Mouse (Mus musculus) erythroid progenitor cell, adult 5-6 weeks (primary cell): ENCODE data around the gene Otop1. TPM values are rescaled to one million over a fixed set of nuclear protein-coding genes. Genes with fewer than 3 reads are reported as not detected.
A peak's percentile ranks its signal among the peaks of the same experiment; 100 is the strongest.

Experiments
- ATAC-seq: replicated peaks from 2 replicates; pipeline ENCODE4 v1.8.0; 2016; ENCODE audit warnings: moderate number of reproducible peaks, mild to moderate bottlenecking, moderate TSS enrichment, inconsistent platforms; ENCODE audit not compliant: poor library complexity, low FRiP score, severe bottlenecking
- total RNA-seq, 2 experiments: library from RNA; stranded (forward) in 1 of 2; stranded (reverse) in 1 of 2; fragments of 150-400 nt in 1 of 2; fragments of 186-747, 209-891 nt in 1 of 2; gene quantifications; 2 replicates each; pipeline versions ENCODE4 v1.2.3 to v1.2.4; 2015 to 2017; ENCODE audit warnings: low replicate concordance in 2 of 2

Otop1 gene
- total RNA-seq (2015; ENCODE audit: low replicate concordance) (not detected in 2 replicates), total RNA-seq (2017; ENCODE audit: low replicate concordance) (not detected in 2 replicates)

DNA sequence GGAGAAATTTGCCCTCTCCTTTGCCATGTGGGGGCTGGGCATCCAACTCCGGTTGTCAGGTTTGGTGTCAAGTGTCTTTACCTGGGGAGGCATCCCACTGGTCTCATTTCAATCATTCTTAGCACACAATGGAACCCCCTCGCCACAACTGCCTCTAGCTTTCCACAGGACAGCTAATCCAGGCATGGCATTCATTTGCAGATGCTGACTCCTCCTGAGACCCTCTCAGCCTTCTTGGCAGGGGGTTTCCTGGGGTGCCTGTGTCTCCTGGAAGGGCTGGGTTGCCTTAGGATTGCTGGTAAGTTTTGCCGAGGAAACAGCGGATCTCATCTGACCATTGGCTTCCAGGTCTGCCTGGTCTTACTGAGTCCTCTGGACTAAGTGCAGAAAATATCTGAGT, at the start of gene Otop1:
Gene Otop1, plus strand, starts transcription at position 202 of the 400 bp plus-strand sequence.
- ATAC-seq, result no peak

DNA sequence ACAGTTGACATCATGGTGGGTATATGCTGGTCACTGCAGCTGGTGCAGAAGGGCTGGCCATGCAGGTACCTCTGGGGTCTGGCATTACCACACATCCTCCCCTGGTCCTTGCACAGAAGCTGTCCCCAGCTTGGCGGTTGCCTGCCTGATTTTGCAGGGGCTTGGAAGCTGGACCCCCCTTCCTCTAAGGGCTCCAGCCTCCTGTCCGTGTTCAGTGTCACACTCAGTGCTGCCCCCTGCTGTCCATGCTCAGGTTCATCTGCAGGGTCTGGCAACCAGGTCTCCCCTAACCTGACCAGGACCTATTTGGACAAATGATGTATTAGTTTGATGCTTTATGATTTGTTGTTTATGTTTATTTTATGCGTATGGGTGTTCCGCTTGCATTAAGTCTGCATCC, 40.4 kb upstream of the Otop1 start:
- ATAC-seq, result peak; percentile 60; the same call in 1 of the 2 replicates

DNA sequence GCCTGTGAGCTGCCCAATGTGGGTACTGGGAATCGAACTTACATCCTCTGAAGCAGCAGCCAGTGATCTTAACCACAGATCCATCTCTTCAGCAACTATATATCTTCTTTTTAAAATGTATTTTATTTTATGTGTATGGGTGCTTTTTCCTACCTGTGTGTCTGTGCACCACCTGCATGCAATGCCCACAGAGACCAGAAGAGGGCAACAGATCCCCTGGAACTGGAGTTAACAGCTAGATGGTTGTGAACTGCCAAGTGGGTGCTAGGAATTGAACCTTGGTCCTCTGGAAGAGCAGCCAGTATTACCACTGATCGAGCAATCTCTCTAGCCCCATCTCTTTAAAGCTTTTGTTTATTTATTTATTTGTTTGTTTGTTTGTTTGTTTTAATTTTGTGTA, 39.1 kb upstream of the Otop1 start:
- ATAC-seq, result no peak

DNA sequence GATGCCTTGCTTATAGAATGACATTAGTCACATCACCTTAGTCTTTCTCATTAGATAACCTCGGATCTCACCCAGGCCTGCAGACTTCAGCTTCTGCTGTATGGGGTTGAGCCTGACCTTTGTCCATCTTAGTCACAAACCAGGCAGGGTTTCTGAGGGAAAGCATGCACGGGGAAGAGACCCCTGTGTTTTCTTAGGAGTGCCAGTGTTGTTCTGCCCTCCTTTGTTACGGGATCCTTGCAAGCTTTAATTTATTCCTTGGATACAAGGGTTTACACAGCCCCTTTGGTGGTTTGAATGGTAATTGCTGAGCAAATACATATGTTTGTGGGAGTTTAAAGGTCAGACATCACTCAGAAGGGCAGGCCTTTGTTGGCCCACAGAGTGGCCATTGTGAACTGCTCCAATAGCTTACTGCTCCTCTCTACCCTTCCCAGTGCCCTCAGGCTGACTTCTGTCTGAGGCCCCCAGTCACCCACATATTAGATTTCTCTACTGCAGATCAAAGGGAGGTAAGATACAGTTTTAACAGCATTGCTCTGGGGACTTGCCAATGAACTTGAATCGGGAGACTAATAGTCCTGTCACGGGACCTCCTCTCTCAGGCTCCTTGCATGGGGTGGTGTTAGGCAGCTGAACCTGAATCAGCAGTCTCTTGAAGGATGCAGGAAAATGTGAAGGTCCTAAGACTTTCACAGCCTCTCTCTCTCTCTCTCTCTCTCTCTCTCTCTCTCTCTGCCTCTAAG, 34.9 kb upstream of the Otop1 start:
- no peak for ATAC-seq

DNA sequence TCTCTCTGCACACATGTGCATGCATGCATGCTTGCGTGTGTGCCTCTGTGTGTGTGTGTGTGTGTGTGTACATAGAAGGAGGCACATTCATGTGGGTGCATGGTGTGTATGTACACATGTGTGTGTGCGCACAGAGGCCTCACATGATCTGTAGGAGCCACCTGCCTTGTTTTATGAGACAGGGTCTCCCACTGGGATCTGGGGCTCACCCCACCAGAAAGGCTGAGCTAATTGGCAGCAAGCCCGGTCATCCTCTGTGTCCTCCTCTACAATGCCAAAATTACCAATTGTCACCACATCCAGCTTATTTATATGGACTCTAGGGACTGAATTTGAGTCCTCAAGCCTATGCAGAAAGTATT, 34.3 kb upstream of the Otop1 start:
- no peak for ATAC-seq

DNA sequence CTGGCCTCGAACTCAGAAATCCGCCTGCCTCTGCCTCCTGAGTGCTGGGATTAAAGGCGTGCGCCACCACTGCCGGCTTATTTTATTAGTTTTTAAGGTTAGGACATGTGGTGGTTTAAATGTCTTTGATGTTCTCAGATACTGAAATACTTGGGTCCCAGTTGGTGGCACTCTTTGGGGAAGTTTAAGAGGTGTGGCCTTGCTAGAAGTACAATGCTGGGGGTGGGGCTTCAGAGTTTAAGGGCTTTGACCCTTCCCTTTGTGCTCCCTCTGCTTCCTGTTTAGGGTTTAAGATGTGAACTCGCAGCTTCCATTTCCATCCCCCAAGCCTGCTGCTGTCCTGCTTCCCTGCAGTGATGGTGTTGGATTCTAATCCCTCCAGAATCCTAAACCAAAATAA, 33.8 kb upstream of the Otop1 start:
- ATAC-seq, result no peak

DNA sequence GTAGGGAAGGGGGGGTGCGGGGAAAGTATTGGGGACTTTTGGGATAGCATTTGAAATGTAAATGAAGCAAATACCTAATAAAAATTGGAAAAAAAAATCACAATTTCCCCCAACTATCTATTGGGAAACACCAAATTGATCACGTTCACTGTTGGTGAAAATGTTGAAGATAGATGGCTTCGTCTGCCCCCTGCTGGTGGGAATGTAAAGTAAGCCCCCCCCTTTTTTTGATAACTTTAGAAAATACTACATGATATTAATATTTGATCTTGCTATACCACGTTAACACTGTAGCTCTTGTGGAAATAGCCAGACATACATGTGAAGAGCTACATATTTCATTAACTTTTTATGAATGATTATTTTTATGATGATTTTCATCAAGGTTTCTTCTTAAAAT, 20.6 kb upstream of the Otop1 start:
- ATAC-seq, result no peak

DNA sequence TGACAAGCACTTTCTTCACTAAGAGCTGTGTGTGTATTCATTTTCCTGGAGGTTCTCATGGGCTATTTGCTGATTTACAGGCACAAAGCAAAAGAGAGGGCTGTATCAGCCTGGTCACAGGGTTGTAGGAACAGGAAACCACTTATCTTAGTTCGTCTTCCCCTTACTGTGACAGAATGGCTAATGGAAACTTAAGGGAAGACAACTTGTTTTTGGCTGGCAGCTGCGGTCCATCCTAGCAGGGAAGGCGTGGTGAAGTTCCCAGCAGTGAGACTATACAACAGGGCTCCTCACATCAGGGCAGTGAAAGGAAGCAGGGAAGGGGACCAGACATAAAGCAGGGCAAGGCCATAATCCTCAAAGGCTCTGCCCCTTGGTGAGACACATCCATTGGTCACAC, 20.1 kb upstream of the Otop1 start:
- no peak for ATAC-seq

DNA sequence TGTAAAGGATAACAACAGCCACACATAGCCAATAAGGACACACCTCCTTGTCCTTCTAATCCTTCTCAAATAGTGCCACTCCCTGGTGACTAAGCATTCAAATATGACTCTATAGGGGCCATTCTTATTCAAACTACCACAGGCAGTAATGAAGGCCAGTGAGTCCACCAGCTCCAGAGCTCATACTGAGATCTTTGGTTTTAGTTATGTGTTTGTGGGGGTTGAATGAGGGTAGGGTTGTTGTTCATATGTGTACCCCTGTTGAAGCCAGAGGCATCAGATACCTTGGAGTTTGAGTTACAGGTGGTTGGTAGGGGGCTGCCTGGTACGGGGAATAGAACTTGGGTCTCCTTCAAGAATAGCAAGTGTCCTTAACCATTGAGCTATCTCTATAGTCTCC, 19.2 kb upstream of the Otop1 start:
- no peak for ATAC-seq

DNA sequence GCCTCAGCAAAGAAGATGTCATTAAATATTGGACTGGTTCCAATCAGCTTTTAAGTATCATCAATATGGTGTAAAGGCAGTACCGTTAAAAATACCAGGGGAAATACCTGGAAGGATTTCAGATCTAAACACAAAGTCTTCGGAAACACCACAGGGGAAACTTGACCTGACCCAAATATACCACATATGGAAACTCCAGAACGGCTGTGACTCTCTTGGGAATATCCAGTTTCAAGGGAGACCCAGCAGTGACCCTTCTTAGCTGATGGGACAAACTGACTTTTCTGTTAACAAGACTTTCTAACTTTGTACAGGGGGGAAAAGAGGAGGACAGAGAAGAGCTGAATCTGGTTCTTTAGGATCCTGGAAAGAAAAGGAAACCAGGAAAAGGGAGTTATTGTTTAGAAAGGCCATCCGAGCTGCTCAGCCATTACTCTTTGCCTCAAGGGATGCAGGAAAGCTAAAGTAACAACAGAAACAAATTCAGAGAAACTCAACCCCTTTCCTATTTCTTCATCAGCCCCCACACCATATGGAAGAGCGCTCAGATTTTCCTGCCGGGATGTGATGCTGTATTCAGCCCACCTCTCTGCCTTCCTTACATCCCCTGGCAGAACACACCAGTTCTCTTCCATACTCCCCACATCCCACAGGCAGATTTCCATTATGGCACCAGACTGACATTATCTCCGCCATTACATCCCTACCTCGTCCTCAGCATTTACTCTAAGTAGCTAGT, 17.6 kb upstream of the Otop1 start:
- no peak for ATAC-seq

DNA sequence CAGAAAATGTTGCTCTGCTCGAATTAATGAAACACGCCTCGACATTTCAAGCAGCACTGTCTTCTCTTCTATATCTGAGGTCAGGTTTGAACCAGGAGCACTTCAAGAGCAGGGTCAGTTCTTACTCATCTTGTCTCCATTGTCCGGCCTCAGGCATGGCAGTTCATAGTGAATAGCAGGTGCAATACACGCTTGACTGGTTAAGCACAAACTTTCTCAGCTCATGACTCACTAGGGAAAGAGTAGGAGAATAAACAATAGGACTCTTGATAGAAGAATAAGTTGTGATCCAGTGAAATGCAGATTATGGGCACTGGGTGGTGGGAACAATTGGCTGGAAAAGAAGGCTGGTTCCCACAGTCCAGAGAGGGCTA, 17.0 kb upstream of the Otop1 start:
- ATAC-seq, result no peak

DNA sequence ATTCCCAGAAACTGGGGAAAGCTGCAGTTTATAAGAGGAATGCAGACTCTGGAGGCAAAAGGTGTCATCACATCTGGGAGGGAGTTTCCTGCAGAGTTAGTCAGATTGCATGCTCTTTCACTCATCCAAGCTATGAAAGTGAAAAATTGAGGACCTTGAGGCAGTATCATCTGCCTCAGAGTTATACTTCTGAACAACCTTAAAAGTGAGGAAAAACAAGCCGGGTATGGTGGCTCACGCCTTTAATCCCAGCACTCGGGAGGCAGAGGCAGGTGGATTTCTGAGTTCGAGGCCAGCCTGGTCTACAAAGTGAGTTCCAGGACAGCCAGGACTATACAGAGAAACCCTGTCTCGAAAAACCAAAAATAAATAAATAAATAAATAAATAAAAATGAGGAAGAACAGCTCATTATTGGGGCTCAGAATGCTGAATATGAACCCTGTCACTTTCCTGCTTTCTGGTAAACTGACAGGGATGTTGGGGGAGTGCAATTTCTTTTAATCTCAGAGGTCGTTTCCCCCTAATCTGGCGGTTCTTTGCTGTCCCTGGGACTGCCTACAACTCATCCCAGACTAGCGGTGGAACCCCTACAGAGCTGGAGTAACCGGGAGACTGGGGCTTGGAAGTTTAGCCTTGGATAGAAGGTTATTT, 16.2 kb upstream of the Otop1 start:
- ATAC-seq, result no peak

DNA sequence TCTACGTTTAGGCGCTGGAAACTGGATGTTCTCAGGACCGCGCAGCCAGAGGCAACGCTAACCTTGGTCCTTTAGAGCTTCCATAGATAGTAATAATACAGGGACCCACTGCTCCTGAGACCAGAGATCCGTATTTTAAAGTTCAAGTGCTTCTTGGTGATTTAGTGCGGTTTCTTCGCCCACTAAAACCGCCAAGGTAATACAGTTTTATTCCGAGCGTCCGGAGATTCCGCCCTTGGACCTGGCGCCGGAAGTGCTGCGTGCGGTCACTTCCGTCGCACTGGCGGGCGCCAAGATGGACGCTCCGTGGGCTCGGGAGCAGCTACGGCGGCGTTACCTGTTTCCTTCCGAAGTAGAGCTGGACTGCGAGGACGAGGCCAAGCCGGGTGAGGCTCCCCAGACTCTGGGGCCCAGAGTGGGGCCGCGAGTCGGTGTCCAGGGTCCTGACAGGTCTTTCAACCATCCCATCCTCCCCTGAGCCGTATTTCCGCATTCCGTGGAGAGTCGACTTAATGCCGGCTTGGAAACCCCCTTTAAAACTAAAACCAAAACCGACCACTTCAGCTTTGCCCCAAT, 15.6 kb upstream of the Otop1 start, which contains the start of gene Tmem128:
Gene Tmem128, plus strand, starts transcription at position 79 of the 576 bp plus-strand sequence.
- ATAC-seq, result peak; percentile 97

DNA sequence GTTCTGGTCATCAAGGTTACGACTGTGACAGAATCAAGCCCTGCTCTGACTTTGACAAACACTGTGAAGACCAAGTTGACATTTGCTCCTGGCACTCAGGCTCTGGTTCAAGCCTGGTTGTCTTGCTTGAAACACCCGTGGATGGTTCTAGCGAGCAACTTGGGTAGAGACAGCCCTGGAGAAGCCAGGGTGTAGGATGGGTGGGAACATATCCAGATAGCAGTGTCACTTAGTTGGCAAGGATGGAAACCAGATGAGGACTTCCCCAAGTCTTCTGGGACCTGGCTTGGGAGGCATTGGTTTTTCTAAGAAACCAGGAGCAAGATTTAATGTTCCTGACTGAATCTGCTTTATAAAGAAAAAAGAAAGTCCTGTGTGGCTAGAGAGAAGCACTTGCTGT, 4.8 kb upstream of the Otop1 start:
- ATAC-seq, result no peak

DNA sequence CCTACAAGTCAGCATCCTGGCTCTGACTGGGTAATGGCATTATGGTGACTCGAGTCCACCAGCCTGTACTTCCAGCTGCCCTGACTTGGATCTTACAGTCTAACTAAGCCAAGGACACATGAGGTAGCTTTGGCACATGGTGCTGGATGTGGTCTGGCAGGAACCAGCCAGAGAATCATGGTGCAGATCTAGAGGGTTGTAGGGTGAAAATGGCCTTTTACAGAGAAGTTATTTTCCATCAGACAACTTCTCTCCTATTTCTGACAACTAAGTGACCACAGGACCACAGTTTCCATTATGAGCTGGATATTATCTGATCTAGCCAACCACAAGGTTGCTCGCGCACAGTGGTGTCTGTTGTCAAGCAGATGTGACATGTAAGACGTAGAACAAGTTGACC, 1.9 kb upstream of the Otop1 start:
- no peak for ATAC-seq

DNA sequence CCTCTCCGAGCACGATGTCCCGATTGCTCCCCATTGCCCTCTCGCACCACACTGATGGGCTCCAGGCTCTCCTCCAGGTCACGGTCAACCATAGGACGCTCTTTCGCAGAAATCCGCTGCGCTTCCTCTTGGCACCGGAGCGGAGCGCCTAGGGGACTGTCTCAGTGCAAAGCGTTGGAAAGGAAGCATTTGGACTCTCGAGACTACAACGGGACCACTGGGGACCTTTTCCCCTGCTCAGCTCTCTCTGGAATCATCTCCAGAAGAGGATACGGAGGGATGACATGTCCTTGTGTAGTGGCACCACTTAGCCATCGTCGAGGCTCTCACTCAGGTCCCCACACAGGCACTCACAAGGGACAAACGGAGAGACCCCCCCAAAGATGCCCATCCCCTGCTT, 679 bp downstream of the Otop1 start:
- no peak for ATAC-seq

DNA sequence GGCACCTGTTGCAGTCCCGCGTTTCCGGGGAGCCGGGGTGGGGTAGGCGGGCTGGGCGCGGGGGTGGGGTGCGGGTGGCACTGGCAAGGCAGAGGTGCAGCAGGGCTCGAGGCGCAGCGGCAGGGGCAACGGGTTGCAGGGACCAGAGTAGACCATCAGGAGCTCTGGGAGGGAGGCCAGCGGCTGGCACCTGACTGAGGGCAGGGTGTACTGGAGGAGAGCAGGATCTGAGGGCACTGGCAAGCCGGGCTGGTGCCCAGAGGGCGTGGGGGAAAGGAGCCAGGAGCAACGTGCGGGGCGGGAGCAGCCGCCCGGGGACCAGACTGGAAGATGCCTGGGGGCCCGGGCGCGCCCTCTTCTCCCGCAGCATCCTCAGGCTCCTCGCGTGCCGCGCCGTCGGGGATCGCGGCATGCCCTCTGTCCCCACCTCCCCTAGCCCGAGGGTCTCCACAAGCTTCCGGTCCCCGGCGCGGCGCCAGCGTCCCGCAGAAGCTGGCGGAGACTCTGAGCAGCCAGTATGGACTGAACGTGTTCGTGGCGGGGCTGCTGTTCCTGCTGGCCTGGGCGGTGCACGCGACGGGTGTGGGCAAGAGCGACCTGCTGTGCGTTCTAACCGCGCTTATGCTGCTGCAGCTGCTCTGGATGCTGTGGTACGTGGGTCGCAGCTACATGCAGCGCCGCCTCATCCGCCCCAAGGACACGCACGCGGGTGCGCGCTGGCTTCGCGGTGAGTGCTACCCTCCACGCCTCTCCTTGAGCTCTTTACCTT, 1.5 kb downstream of the Otop1 start:
- no peak for ATAC-seq

DNA sequence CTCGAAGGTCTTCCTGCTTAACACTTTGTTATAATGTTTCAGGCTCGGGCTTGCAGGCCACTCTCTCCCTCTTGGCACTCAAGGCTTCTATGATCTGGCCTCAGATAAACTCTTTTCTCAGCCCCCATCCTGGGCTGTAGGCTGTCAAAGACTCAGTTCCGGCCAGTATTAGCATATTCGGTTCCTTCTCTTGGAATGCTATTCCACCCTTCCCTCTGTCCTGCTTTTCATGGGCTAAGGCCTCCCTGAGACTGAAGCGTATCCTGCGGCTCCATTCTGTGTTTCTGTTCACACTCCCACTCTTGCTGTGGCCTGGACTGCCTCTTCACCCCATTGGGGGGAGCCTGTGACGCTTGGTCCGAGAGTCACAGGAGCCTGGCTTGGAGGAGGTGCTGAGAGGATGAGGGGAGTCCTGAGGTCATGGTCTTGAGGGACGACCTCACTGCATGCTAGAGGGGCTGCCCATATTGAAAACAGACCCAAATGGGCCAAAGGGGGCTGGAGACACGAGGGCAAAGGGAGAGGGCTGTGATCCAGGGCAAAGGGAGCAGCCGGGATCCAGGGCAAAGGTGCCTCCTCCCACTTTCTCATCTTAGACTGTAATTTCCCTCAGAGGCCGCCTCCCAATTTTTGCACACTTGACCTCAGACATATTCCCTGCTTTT, 2.3 kb downstream of the Otop1 start:
- ATAC-seq, result no peak

DNA sequence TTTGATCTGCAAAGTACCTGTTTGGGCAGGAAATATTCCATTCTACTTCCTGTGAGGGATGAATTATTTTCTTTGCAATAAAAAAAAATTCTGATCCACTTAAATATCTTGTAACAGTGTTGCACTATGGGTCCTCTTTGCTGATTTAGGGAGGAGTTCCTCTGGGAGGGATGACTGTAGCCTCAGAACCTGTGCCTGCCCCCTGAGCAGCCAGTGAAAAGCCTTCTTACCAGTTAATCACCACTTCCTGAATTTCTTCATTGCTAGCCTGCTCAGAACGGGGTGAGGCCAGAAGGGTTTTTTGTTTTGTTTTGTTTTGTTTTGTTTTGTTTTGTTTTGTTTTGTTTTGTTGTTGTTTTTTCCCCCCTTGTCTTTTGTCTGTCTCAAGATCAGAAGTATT, 4.3 kb downstream of the Otop1 start:
- ATAC-seq, result no peak
